Mouse (Mus musculus): Measurements from ENCODE around the gene Gm49358.

DNA sequence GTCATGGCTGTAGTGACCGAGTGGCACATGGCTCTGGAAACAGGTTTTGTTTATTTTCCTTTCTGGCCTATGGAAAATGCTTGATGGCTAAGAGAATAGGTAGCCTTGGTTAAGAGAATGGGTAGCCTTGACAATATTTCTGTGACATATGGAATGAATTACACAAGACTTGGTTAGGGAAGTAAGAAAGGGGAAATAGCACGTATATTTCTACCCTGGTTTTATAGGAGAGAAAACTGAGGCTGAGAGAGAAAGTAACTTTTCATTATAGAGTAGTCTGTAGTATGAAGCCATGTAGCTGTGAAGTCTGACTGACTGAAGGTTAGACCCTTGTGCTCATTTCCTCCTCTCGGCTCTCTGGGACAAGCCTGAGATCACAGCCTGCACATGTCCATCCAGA is 63.2 kb downstream of the Gm49358 start:
- TF ChIP-seq GATA1 (IDR thresholded peaks at IDR 0.05; ENCODE audit: borderline replicate concordance, low read length) (no peak), FLI1 (IDR thresholded peaks at IDR 0.05; ENCODE audit: low read length) (no peak)

Data from megakaryocyte, embryonic 14.5 days (primary cell).